Mouse (Mus musculus): ENCODE data around the gene Ubqln4. TPM values are rescaled to one million over a fixed set of nuclear protein-coding genes. Genes with fewer than 3 reads are reported as not detected.

Ubqln4 gene
- 100 to 1,000 TPM; 143 to 147 TPM for total RNA-seq (2021)
- long read RNA-seq, experiment 1, transcript Ubqln4-201 (11 exons, 3,330 nt): major isoform, 141 of 227 reads
- long read RNA-seq, experiment 1, partial matches to known transcripts: 59 of 227 reads
- long read RNA-seq, experiment 1, other reads (novel, unspliced or antisense): 27 of 227 reads
- long read RNA-seq, experiment 2, transcript Ubqln4-201 (11 exons, 3,330 nt): major isoform, 104 of 167 reads
- long read RNA-seq, experiment 2, partial matches to known transcripts: 27 of 167 reads
- long read RNA-seq, experiment 2, other reads (novel, unspliced or antisense): 36 of 167 reads

DNA sequence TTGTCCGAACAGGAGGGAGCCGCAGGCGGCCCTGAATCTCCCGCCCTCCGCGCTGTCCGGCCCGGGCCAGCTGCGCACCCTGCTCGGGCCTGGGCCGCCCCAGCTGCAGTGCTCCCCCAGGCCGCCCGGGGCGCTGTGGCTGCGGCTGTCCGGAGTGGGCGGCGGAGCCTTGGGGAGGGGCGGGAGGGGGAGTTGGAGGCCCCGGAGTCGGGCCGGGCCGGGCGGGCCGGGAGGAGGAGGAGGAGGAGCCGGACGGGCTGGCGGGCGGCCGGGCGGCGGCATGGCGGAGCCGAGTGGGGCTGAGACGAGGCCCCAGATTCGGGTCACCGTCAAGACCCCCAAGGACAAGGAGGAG, at the start of gene Ubqln4:
Gene Ubqln4, plus strand, starts transcription at position 234 of the 355 bp plus-strand sequence.
- peak; percentile 84 to 89 for DNase-seq (ENCODE audit: low spot score in 2 of 2)

DNA sequence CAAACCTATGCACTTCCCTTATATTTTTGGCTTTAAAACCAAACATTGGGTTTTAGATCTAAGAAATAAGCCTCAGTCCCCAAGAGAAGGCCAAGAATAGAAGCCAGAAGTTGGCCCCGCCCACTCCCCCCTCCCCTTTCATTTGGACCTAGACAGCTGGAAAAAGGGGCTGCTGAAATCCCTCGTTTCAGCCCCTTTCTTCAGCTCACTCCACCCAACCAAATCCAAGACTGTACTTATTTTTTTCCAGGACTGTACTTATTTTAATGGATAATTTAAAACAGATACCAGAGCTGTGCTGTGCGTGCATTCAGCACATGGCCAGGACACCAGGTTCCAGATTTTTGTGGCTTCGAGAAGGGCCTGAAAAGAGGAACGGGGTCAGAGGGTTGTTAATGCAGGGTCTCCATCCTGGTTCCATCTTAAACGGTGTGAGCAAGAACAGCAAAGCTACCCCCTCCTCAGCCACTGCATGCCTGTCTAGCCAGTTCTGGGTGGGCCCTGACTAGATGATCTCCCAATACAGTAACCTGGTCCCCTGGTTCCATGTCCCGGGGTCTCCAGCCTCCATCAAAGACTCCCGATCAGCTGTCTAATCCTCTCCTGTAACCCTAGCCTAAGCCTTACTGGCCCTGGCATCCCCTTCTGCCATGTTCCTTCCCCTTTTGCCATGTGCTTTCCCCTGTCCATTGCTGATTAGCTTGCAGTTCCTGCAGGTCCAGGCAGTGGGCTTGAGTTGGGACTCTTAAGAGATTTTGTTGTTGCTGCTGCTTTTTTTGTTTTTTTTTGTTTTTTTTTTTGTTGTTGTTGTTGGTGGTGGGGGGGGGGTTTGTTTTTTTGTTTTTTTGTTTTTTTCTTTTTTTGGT, 49.4 kb upstream of the Ubqln4 start:
- DNase-seq (ENCODE audit: low spot score in 2 of 2): no peak

DNA sequence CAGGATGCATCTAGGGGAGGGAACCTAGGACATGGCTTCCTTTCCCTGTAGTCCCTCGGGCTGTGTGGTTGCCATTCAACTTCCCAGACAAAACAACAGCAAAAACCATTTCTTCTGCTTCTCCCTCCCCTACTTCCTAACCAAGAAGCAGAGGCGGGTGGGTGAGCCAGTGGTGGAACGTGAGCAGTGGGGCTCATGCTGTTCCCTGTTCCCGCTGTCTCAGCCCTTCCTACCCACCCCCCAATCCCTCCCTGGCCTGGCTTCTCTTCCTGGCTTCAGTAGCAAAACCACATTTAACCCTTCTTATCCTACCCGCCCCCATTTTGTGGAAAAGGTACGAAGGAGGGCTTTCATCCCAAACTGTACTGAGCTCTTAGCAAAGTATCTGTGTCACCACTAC, 48.5 kb upstream of the Ubqln4 start:
- no peak for DNase-seq (ENCODE audit: low spot score in 2 of 2)

DNA sequence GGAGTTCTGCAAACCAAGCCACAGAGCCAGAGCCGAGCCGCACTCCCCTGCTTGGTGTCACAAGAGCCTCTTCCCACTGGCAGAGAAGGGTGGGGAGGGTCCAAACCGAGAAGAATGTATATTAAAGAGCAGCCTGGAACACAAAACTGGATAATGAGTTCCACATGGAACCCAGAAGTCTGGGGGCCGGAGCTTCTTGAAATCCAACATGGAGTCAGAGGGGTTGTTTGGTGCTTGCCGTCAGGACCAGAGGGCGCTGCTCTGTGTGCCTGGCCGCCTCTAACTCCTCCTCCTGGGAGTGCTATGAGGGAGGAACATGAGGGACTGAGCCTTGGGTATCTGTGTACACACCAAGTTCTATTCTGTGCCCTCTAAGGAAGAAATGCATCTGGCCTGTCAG, 47.8 kb upstream of the Ubqln4 start:
- no peak for DNase-seq (ENCODE audit: low spot score in 2 of 2)

DNA sequence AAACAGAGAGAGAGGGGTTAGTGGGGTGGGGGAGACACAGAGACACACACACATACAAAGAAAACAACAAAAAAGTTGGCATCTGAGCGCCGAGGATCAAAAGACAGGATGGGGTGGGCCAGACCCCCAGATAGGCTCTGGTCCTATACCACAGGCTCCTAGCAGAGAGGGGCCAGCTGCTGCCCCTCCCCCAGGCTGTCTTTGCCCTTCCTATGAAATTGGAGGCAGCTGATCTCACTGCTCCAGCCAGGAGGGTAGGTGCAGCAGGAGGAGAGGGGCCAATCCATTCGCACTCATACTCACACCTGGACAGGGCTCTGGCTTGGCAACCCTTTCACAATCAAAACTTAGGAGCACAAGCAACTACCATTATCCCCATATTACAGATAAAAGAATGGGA, 44.3 kb upstream of the Ubqln4 start:
- no peak for DNase-seq (ENCODE audit: low spot score in 2 of 2)

DNA sequence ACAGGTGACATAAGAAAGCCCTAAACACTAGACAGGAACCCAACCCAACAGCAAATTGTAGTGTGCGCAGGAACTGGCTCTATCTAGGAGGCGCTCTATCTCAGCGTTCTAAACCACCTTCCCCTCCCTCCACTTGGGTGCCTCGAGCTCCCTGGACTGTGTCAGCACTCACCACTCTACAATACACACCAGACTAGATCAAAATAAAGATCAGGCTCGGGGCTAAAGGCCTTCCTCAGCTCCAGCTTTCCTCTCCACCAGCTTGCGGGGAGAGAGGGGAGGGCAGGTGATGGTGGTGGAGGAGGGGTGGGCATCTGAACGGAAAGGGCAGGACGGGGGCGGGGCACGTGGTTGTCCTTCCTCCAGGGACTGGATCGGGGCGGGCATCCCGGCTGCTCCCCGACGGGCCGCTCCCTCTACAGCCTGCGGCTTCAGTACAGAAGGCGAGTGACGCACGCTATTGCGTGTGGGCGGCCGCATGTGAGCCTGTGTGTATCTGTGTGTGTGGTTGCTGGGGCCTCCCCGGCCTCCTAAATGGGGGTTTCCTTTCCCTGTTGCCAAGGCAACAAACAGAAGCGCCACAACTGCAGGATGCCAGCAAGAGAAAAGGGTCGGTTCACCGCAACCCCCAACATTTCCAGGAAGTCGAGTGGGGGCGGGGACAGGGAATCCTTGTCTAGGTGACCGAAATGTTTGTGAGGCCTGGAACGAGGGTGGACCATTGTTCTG, 43.7 kb upstream of the Ubqln4 start, which contains the start of gene Lmna:
Gene Lmna, minus strand, starts transcription at position 265 of the 729 bp plus-strand sequence.
- DNase-seq (ENCODE audit: low spot score in 2 of 2): peak; percentile 89 to 93

DNA sequence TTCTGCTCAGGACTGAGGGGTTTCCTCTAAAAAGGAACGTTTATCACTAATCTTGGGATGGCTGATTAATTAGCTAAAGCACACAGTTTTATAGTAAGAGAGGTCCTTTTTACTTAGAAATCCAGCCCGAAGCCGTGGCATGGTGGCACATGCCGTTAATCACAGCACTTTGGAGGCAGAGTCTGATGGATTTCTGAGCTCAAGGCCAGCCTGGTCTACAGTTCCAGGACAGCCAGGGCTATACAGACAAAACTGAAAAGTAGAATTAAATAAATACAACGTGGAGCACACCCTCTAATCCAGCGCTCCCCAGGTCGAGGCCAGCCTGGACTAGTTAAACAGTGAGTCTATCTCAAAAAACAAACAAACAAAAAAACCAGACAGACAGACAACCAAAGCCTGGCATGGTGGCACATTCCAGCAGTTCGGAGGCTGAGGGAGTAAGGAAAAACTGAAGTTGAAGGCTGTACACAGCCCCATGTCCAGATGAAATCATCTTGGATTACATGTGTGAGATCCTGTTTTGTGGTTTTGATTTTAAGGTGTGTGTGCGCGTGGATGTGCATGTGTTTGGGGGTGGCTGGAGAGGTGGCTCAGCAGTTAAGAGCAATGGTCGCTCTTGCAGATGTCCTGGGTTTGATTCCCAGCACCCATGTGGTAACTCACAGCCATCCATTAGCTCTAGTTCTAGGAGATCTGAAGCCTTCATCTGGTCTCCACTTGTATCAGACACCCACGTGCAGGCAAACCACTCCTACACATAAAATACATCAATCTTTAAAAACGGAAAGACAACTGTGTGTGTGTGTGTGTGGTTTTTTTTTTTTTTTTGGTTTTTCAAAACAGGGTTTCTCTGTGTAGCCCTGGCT, 42.9 kb upstream of the Ubqln4 start:
- DNase-seq (ENCODE audit: low spot score in 2 of 2): no peak

DNA sequence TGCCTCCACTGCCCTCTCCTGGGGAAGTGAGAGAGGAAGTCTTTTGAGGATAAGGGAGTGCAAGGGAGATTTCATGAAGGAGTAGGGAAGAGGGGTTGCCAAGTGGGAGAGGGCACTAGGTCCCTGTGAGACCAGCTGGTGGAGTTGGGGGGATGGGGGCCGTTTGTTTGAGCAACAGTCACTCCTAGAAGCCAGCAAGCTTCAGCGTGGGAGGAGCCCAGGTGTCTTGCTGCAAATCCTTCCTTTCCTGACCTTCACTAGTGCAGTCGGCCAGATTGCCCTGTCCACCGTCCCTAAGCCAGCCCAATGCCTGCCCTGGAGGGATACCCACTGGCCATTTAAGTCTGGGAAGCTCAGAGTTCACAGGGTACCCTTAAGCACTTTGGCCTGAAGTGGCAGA, 42.0 kb upstream of the Ubqln4 start:
- no peak for DNase-seq (ENCODE audit: low spot score in 2 of 2)

DNA sequence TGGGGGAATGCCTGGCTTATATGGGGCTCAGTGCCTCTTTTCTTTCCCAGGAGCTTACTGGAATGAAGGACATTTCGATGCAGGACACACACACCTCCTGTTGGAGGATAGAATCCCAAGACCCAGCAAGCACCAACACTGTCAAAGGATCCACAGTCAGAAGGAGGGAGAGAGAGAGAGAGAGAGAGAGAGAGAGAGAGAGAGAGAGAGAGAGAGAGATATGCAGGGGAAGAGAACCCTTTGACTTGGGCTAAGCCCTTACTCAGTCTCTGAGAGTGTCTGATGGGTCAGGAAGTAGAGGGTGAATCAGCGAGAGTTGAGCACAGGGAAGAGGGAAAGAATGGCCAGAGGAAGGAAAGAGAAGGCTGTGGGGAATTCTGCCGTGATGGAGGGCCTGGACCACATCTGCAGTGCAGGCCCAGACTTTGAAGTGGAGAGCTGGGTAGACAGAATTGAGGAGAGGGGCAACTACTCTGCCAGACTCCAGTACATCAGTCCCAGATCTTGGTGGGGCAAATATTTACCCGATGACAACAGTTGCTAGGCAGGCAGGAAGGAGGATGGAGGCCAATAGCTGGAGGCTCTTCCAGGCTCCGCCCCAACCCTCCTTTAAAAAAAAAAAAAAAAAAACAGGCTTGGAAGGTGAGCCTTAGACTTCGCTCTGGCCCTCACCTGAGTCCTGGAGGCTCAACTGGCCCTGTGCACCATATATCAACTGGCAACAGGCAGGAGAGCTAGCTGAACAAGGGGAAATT, 41.2 kb upstream of the Ubqln4 start:
- DNase-seq (ENCODE audit: low spot score in 2 of 2): no peak

DNA sequence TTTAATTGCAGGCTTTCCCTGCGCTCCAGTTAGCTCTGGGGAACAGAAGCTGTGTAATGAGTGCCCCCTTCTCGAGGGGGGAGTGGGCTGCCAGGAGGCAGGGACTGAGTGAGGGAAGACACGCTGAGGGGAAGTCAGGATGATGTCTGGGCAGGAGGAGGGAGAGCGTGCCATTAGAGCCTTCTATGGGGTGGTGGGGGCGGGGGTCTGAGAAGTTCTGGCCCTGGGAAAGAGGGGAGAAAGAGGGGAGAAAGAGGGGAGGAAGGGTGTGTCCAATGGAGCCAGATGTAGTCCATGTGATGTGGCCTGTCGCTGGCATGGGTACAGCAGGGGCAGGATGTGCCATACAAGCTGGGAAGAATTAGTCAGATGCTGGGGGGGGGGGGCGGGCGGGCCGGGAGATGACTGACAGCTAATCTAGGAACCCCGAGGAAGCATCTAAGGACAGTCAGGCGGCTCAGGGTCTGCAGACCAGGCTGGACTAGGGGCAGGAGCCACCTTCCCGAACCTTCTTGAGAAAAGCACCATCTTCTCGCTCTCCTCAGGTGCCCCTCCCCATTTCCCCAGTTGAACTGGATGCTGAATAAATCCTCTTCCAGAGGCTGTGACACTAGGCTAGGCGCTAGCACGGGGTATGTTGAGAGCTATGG, 40.5 kb upstream of the Ubqln4 start:
- no peak for DNase-seq (ENCODE audit: low spot score in 2 of 2)

DNA sequence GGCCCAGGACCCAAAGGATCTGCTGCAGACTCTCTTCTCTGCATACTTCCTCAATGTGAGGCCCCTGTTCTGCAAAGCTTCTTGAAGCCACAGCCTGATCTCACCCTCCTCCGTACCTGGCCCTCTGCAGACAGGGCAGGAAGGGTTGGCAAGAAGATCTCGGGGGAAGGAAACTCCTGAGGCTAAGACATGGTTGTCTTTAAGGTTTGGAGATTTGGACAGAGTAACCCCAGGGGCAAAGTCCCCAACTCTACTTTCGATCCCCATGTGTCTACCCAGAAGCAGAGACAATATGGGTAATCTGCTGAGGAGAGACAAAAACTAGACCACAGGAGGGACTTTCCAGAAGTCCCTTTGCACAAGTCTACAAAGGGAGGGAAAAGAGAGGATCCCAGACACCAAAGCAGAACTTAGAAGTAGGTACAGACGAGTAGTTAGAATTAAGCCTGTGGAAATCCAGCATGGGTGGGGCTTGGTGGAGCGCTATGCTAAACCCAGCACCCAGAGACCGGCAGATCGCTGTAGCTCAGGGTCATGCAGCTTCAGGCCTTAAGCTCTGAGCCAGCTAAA, 39.9 kb upstream of the Ubqln4 start:
- DNase-seq (ENCODE audit: low spot score in 2 of 2): no peak

DNA sequence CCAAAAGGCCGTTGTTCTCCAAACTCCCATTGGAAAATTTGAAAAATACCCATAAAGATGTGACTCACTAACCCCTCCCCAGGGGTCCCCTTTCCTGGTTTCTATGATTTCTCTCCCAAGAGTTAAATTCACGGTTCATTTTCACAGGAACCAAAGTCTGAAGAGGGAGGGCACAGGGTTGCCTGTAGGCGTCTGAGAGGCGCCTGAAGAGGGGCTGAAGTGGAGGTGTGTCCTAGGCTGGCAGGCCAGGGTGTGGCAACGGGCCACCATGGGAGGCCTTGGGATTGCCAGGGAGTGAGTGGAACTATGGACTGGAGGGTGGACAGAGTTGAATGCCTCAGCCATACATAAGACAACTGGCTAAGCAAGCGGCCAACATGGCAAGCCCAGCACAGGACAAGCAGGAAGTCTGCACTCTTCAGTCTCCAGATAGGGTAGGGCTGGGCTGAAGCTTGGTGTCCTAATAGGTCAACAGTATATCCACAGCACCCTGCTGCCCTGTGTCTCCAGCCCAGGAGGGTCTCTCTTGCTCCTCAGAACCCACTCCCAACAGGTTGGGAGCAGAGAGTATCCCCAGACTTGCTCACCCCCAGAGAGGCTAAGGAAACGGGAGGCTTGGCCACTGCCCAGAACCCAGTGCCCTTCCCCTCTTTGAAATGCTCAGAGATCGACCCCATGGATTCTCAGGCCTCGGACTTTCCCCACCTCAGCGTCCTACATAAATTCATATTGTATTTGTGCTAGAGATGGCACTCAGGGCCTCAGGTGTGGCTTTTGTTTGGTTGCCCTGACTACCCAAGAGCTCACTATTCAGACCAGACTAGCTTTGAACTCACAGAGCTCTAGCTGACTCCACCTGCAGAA, 39.1 kb upstream of the Ubqln4 start:
- no peak for DNase-seq (ENCODE audit: low spot score in 2 of 2)

DNA sequence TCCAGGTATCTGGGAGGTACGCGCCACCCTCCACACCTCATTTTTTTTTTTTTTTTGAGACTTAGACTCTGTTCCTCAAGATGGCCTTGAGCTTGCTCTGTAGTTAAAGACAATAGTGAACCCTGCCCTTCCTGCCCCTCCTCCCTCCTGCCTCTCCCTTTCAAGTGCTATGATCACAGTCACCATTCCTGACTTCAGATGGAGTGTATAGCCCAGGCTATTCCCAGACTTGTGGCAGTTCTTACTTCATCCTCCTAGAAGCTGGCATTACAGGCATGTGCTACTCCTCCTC, 38.5 kb upstream of the Ubqln4 start:
- DNase-seq (ENCODE audit: low spot score in 2 of 2): no peak

DNA sequence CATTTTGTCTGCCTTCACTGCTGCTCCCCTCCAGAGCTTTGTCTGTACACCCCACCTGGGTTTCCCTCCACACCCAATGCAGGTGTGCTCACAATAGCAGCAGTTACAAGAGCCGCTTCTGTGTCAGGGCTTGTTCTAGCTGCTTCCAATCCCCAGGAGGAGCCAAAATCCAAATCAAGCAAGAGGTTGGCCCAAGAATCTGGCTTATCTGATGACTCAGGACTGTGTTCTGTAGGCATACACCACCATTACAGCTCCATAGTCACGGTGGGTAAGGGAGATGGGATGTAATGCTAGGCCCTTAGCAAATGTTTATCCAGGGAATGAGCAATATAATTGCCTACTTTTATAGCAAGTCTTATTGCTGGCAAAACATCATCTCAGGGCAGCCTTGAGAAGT, 37.2 kb upstream of the Ubqln4 start:
- DNase-seq (ENCODE audit: low spot score in 2 of 2): no peak

DNA sequence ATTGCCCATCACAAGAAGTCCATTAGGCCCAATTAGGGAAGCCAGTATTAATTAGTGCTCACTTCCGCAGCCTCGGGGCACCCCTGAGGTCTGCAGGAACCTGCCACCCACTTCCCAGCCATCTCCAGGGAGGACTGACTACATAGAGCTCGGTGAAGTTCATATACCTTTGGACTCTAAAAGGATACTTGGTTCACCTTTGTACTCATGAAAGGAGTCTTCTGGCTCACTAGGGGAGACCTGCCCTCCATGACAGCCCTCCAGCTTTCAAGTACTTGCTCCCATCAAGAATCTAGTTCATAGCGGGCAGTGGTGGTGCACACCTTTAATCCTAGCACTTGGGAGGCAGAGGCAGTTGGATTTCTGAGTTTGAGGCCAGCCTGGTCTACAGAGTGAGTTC, 35.1 kb upstream of the Ubqln4 start:
- DNase-seq (ENCODE audit: low spot score in 2 of 2): no peak

DNA sequence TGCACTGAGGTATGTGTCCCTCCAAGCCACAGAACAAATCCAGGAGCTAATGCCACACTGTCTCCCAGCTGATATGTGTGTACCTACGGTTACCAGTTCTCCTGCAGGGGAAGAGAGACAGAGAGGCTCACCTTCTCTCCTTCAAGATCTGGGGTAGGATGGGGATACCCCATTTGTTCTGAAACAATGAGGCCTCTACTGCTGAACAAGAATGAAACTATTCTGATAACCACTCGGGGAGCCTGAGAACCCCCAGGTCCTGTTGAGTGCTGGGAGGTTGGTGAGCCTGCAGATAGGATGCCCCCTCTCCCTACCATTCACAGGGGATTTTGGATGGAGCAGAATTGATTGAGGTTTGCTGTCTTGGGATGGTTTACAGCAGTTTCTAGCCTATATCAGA, 33.5 kb upstream of the Ubqln4 start:
- no peak for DNase-seq (ENCODE audit: low spot score in 2 of 2)

DNA sequence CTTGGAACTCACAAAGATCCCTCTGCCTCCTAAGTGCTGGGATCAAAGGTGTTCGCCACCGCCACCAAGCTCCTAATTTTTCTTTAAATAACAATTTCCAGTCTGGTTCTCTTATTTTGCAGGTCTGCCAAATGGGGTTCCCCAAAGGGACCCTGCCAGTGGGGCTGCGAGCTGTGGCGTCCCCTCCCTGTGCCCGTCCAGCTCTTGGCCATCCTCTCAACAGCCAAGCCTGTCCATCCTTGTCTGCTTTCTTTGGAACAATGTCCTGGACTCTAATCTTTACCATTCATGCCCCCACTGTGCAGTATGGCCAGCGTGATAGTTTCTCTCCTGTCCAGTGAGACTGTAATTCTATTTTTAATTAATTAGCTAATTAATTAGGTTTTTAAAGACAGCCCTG, 32.4 kb upstream of the Ubqln4 start:
- DNase-seq (ENCODE audit: low spot score in 2 of 2): no peak

DNA sequence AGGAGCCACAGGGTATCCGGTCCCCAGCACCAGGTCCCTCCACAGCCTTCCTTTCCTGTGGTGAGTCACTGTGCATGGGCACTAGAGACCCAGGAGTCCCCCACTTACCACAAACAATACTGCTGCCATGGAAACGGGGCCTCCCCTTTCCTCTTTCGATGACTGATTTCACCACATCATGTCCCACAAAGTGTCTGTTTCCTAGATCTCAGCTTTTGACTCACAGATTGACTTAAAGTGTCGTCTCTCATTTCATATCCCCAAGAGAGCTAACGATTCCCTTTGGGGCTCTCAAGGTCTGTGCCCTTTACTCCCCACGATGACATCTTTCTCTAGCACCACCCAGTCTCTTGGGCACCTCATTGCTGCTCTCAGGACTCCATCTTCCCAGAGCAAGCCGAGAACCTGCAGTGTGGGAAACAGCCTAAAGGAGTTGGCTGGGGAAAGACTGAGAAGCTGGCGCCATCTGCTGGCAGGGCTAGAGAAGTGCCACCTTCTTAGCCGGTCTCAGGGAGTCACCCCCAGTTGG, 31.7 kb upstream of the Ubqln4 start:
- peak; percentile 55 to 58 for DNase-seq (ENCODE audit: low spot score in 2 of 2)

Measured in left cerebral cortex, adult 18-20 months (tissue).